Mouse (Mus musculus): ENCODE results near the gene A330070K13Rik. TPM values are rescaled to one million over a fixed set of nuclear protein-coding genes. Genes with fewer than 3 reads are reported as not detected.

The A330070K13Rik gene
- not detected in 4 replicates for total RNA-seq (2023; ENCODE audit: inconsistent age)

GRCm38 (mm10) chr5:130384222-130384912, at the start of gene A330070K13Rik:
Gene A330070K13Rik (minus strand): TSS chr5:130384631.

GRCm38 (mm10) chr5:130369237-130369636, 15.2 kb downstream of the A330070K13Rik start, which contains the start of gene Caln1:
Gene Caln1 (plus strand): TSS chr5:130369455.

Other genes starting within 250 kb of the A330070K13Rik start
- gene Kctd7, start 239.8 kb downstream of the A330070K13Rik start, total RNA-seq (2023; ENCODE audit: inconsistent age), result 2.4 to 3.7 TPM (median 2.7 TPM) in 4 replicates
- 62.8 to 78.3 TPM (median 67.8 TPM) in 4 replicates for gene Rabgef1, start 212.8 kb downstream of the A330070K13Rik start, total RNA-seq (2023; ENCODE audit: inconsistent age)
- 58.9 to 75.6 TPM (median 64.7 TPM) in 4 replicates for gene Tmem248, start 167.6 kb downstream of the A330070K13Rik start, total RNA-seq (2023; ENCODE audit: inconsistent age)
- gene Sbds, start 129.1 kb downstream of the A330070K13Rik start, total RNA-seq (2023; ENCODE audit: inconsistent age), result 98.6 to 108 TPM (median 104 TPM) in 4 replicates
- 27.6 to 30.3 TPM (median 28.5 TPM) in 4 replicates for gene Tyw1, start 129.0 kb downstream of the A330070K13Rik start, total RNA-seq (2023; ENCODE audit: inconsistent age)
- gene Caln1, start 15.2 kb downstream of the A330070K13Rik start, total RNA-seq (2023; ENCODE audit: inconsistent age), result not detected in 4 replicates

Measured in B cell, adult (primary cell).